Mouse (Mus musculus) liver, adult 2 months (tissue): ENCODE results near the gene Dnajc6. TPM values are rescaled to one million over a fixed set of nuclear protein-coding genes. Genes with fewer than 3 reads are reported as not detected.
A peak's percentile ranks its signal among the peaks of the same experiment; 100 is the strongest.

Source experiments
- DNase-seq: peaks from one replicate; pipeline ENCODE4 v3.0.0-alpha.2; 2011; ENCODE audit warnings: low read depth, low spot score; ENCODE audit errors: extremely low read depth
- H3K27ac ChIP-seq: fragments of 200-500 bp; replicated peaks from 2 replicates; pipeline ENCODE4 v1.5.1; 2012; ENCODE audit warnings: low read depth, mild to moderate bottlenecking, control low read depth, inconsistent platforms, low read length; ENCODE audit not compliant: insufficient read depth
- H3K27me3 ChIP-seq: fragments of 200-500 bp; 2 replicates; pipeline ENCODE4 v1.6.1; 2012; ENCODE audit warnings: mild to moderate bottlenecking, moderate library complexity, low read length, inconsistent platforms; ENCODE audit not compliant: control insufficient read depth, insufficient read depth
- H3K36me3 ChIP-seq: fragments of 200-500 bp; 2 replicates; pipeline ENCODE4 v1.6.1; 2012; ENCODE audit warnings: low read length, inconsistent platforms; ENCODE audit not compliant: control insufficient read depth, insufficient read depth
- H3K4me1 ChIP-seq: fragments of 200-500 bp; 2 replicates; pipeline ENCODE4 v1.6.1; 2011; ENCODE audit warnings: low read length; ENCODE audit not compliant: control insufficient read depth, insufficient read depth
- H3K4me3 ChIP-seq: fragments of 200-500 bp; 2 replicates; pipeline ENCODE4 v1.5.1; 2011; ENCODE audit warnings: low read depth, mild to moderate bottlenecking, control low read depth, low read length, moderate library complexity; ENCODE audit not compliant: insufficient read depth
- H3K79me2 ChIP-seq: fragments of 200-500 bp; 2 replicates; pipeline ENCODE4 v1.6.1; 2012; ENCODE audit warnings: inconsistent platforms, mild to moderate bottlenecking, low read length, moderate library complexity; ENCODE audit not compliant: control insufficient read depth, insufficient read depth
- H3K9ac ChIP-seq: fragments of 200-500 bp; 2 replicates; pipeline ENCODE4 v1.6.1; 2012; ENCODE audit warnings: low read depth, mild to moderate bottlenecking, control low read depth, inconsistent platforms, low read length
- CTCF ChIP-seq: fragments of 200-500 bp; IDR thresholded peaks from 2 replicates; pipeline ENCODE4 v1.5.1; 2011; ENCODE audit warnings: low read depth, low read length, control low read depth
- POLR2A ChIP-seq: fragments of 200-500 bp; IDR thresholded peaks from 2 replicates; pipeline ENCODE4 v1.6.1; 2011; ENCODE audit warnings: low read length, control low read depth; ENCODE audit not compliant: insufficient read depth; ENCODE audit errors: extremely low read depth
- WGBS: fragments of 180-500 bp; shearing (Covaris S2); methylation state at CpG from one replicate; pipeline ENCODE4 v1.1.7; 2018; 5-methylcytosine and 5-hydroxymethylcytosine counted together
- polyA plus RNA-seq: library from polyadenylated mRNA; depleted of rRNA; stranded (reverse); fragments of >200 nt; gene quantifications from 2 replicates; pipeline ENCODE4 v1.2.3, GENCODE M21; 2012
- total RNA-seq: library from RNA; depleted of rRNA; stranded (reverse); fragments of >200 nt; gene quantifications from 2 replicates; pipeline ENCODE4 v1.2.3, GENCODE M21; 2014

Dnajc6 gene
- total and polyA plus RNA-seq, 2 experiments: 0.01 to 0.09 TPM

- Histone ChIP-seq H3K4me1 (no peaks in the 10 kb centered on the region), H3K27ac (no peak overlapping the region), H3K79me2 (no peaks in the 10 kb centered on the region), H3K4me3 (no peak overlapping the region), H3K9ac (no peak overlapping the region), H3K27me3 (no peaks in the 10 kb centered on the region), H3K36me3 (no peaks in the 10 kb centered on the region)
- no peak for DNase-seq
- TF ChIP-seq CTCF (no peak), POLR2A (no peak)
- WGBS: 69% methylated on average over 5 of the region's 5 CpGs
Observed at GRCm38 (mm10) chr4:101640631-101641030, 144.2 kb downstream of the Dnajc6 start.

GRCm38 (mm10) chr4:101642708-101643107 lies 146.3 kb downstream of the Dnajc6 start:
- Histone ChIP-seq H3K79me2 (no peaks in the 10 kb centered on the region), H3K4me1 (no peaks in the 10 kb centered on the region; the same call in 1 of the 2 replicates), H3K4me3 (no peak overlapping the region), H3K27ac (no peak overlapping the region), H3K36me3 (no peaks in the 10 kb centered on the region), H3K9ac (no peak overlapping the region), H3K27me3 (no peaks in the 10 kb centered on the region)
- 78% methylated on average over 6 of the region's 6 CpGs for WGBS
- no peak for TF ChIP-seq CTCF
- no peak for TF ChIP-seq POLR2A
- no peak for DNase-seq

- no peak overlapping the region for H3K27ac ChIP-seq
- TF ChIP-seq POLR2A: no peak
- TF ChIP-seq CTCF: no peak
- no peak overlapping the region for H3K9ac ChIP-seq
- H3K36me3 ChIP-seq: no peaks in the 10 kb centered on the region
- H3K4me3 ChIP-seq: no peak overlapping the region
- 76% methylated on average over 4 of the region's 4 CpGs for WGBS
- no peaks in the 10 kb centered on the region for H3K27me3 ChIP-seq
- no peaks in the 10 kb centered on the region; the same call in 1 of the 2 replicates for H3K4me1 ChIP-seq
- DNase-seq: no peak
- no peaks in the 10 kb centered on the region for H3K79me2 ChIP-seq
Observed at GRCm38 (mm10) chr4:101643216-101643615, 146.8 kb downstream of the Dnajc6 start.

GRCm38 (mm10) chr4:101646857-101647195 lies 150.4 kb downstream of the Dnajc6 start:
- Histone ChIP-seq H3K27me3 (no peaks in the 10 kb centered on the region), H3K27ac (peak overlapping the region; percentile 28), H3K79me2 (peaks cover 2% of the 10 kb centered on the region; the same call in 1 of the 2 replicates), H3K36me3 (no peaks in the 10 kb centered on the region), H3K4me1 (peaks cover 3% of the 10 kb centered on the region; the same call in 1 of the 2 replicates), H3K9ac (peak overlapping the region; percentile 56), H3K4me3 (peak overlapping the region; percentile 49)
- 1% methylated on average over 8 of the region's 8 CpGs for WGBS
- no peak for DNase-seq
- no peak for TF ChIP-seq POLR2A
- no peak for TF ChIP-seq CTCF

GRCm38 (mm10) chr4:101647196-101647905 lies 150.9 kb downstream of the Dnajc6 start, which contains the start of gene Leprot:
TSS of gene Leprot (plus strand) at chr4:101647718.
- DNase-seq: peak; percentile 99
- H3K27ac ChIP-seq: peak within 1 kb of the TSS; percentile 95

More at GRCm38 (mm10) chr4:101647196-101647905, 150.9 kb downstream of the Dnajc6 start, which contains the start of gene Leprot:
- Histone ChIP-seq H3K79me2 (peaks cover 2% of the 10 kb centered on the region; the same call in 1 of the 2 replicates), H3K4me3 (peak within 1 kb of the TSS; percentile 96), H3K27me3 (no peaks in the 10 kb centered on the region), H3K9ac (peak within 1 kb of the TSS; percentile 98), H3K4me1 (peaks cover 3% of the 10 kb centered on the region; the same call in 1 of the 2 replicates), H3K36me3 (no peaks in the 10 kb centered on the region)
- TF ChIP-seq POLR2A: peak; percentile 76
- TF ChIP-seq CTCF: no peak
- under 1% methylated on average over 39 of the region's 39 CpGs for WGBS
